Mouse (Mus musculus) liver, embryonic 12.5 days (tissue): ENCODE data around the gene Usp13. TPM values are rescaled to one million over a fixed set of nuclear protein-coding genes. Genes with fewer than 3 reads are reported as not detected.

Experiments
- ATAC-seq: fragments of 200-750 bp; cut with Nextera tagmentation; 2 replicates; pipeline ENCODE4 v1.8.0; 2017; ENCODE audit warnings: moderate number of reproducible peaks, mild to moderate bottlenecking, moderate library complexity
- H3K27ac ChIP-seq: fragments of 300-500 bp; sonication (generic); 2 replicates; pipeline ENCODE4 v1.5.1; 2016; ENCODE audit warnings: mild to moderate bottlenecking
- H3K27me3 ChIP-seq: fragments of 300-500 bp; sonication (generic); replicated peaks from 2 replicates; pipeline ENCODE4 v1.6.1; 2016; ENCODE audit warnings: mild to moderate bottlenecking, moderate library complexity
- H3K36me3 ChIP-seq: fragments of 300-500 bp; sonication (generic); 2 replicates; pipeline ENCODE4 v1.6.1; 2016; ENCODE audit warnings: mild to moderate bottlenecking, moderate library complexity
- H3K4me1 ChIP-seq: fragments of 300-500 bp; sonication (generic); 2 replicates; pipeline ENCODE4 v1.6.1; 2016
- H3K4me2 ChIP-seq: fragments of 300-500 bp; sonication (generic); 2 replicates; pipeline ENCODE4 v1.6.1; 2016; ENCODE audit warnings: mild to moderate bottlenecking, moderate library complexity
- H3K4me3 ChIP-seq: fragments of 300-500 bp; sonication (generic); 2 replicates; pipeline ENCODE4 v1.5.1; 2016; ENCODE audit warnings: mild to moderate bottlenecking, moderate library complexity
- H3K9ac ChIP-seq: fragments of 300-500 bp; sonication (generic); 2 replicates; pipeline ENCODE4 v1.6.1; 2016; ENCODE audit warnings: mild to moderate bottlenecking, moderate library complexity
- H3K9me3 ChIP-seq: fragments of 300-500 bp; sonication (generic); replicated peaks from 2 replicates; pipeline ENCODE4 v1.6.1; 2016; ENCODE audit warnings: mild to moderate bottlenecking, moderate library complexity
- WGBS: fragments of 180-500 bp; shearing (Covaris S2); methylation state at CpG from one replicate; pipeline ENCODE4 v1.1.7; 2016; ENCODE audit not compliant: insufficient replicate concordance; 5-methylcytosine and 5-hydroxymethylcytosine counted together
- polyA plus RNA-seq: library from polyadenylated mRNA; unstranded; fragments of >200 nt; fragmentation: Nextera tagmentation; extraction: Ambion mirVana; gene quantifications from 2 replicates; pipeline ENCODE4 v1.2.1, GENCODE M21; 2016

The Usp13 gene
- polyA plus RNA-seq, 1 experiment from 2014 or later, result 0.74 TPM

DNA sequence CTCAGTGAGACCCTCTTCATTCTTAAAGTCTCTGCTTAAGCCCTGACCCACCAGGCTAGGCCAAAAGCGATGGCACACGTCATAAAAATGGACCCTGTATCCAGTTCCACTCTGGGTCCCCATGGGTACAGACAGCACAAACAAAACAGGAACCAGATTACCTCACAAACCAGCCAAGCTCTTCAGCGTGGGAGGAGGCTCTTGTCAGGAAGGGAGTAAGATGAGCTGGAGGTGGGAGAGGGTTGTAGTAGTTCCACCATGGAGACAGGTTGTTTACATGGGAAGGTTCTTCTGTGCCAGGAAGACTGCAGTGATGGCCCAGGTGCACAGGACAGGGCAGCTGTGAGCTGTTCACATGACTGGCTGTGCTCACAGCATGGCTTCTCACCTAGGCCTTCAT lies 53.7 kb downstream of the Usp13 start:
- Histone ChIP-seq H3K9ac (no peak overlapping the region), H3K27ac (no peak overlapping the region), H3K4me1 (no peaks in the 10 kb centered on the region), H3K27me3 (no peaks in the 10 kb centered on the region), H3K36me3 (no peaks in the 10 kb centered on the region), H3K4me3 (no peak overlapping the region), H3K9me3 (no peaks in the 10 kb centered on the region), H3K4me2 (no peak overlapping the region)
- WGBS, result 69% methylated on average over 3 of the region's 3 CpGs
- no peak for ATAC-seq

DNA sequence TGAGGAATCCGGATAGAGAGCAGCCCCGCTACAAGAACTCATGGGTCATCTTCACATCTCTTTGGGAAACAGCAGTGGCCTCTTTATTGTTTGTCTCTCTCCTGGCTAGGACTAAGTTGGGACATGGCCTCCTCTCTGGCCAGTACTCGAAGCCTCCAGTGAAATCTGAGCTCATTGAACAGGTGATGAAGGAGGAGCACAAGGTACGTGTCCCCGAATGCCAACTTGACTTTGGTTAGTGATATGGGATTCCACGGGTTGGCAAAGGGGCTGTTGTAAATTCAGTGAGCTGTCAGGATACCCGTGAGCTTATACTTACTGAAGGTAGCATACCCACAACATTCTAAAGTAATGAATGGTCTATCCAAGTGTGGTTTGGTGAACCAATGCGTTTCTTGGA lies 69.0 kb downstream of the Usp13 start:
- WGBS, result 68% methylated on average over 8 of the region's 8 CpGs
- Histone ChIP-seq H3K9ac (no peak overlapping the region), H3K36me3 (no peaks in the 10 kb centered on the region), H3K4me3 (no peak overlapping the region), H3K4me1 (no peaks in the 10 kb centered on the region), H3K9me3 (no peaks in the 10 kb centered on the region), H3K4me2 (no peak overlapping the region), H3K27ac (no peak overlapping the region), H3K27me3 (no peaks in the 10 kb centered on the region)
- no peak for ATAC-seq

DNA sequence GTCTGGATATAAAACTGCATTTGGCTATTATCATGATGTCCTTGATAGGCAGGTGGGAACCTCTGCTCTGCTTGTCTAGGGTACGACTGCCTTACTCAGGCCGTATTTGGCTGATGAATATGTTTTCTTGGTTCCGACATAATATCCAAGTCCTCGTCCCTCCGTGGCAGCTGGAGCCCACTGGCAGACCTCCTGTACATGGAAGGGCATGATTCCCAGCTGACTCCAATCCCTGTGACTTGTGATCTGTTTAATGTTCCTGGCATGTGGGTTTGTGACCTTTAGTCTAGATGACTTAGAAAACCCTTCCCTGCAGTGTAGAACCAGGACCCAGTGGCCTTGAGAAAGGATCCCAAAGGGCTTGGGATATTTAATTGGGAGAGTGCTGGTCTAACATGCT lies 71.5 kb downstream of the Usp13 start:
- H3K4me3 ChIP-seq, result no peak overlapping the region
- H3K4me1 ChIP-seq, result no peaks in the 10 kb centered on the region
- H3K27ac ChIP-seq, result no peak overlapping the region
- H3K4me2 ChIP-seq, result no peak overlapping the region
- WGBS, result 77% methylated on average over 5 of the region's 5 CpGs
- no peak for ATAC-seq
- H3K36me3 ChIP-seq, result no peaks in the 10 kb centered on the region
- no peak overlapping the region for H3K9ac ChIP-seq
- H3K9me3 ChIP-seq, result no peaks in the 10 kb centered on the region
- H3K27me3 ChIP-seq, result no peaks in the 10 kb centered on the region

DNA sequence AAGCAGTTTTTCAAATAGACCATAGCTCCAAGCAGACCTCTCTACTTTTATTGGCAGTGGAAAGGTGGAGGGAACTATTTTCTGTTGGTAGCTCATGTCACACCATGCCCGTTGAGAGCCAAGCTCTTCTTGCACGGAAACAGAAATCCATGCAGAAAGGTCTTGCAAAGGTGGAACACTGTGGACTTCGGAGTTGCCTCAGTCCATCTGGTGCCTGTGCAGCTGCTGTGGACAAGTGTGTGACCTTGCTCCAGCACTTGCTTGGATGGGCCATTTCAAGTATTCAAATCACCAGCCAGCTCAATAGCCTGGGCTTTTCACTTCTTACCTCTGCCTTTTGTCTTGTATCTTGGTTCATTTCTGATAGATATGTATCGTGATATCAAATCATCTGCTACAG lies 72.8 kb downstream of the Usp13 start:
- no peaks in the 10 kb centered on the region for H3K9me3 ChIP-seq
- H3K4me3 ChIP-seq, result no peak overlapping the region
- WGBS, result 69% methylated on average over 4 of the region's 4 CpGs
- H3K36me3 ChIP-seq, result no peaks in the 10 kb centered on the region
- H3K4me2 ChIP-seq, result no peak overlapping the region
- no peak overlapping the region for H3K9ac ChIP-seq
- ATAC-seq, result no peak
- H3K4me1 ChIP-seq, result no peaks in the 10 kb centered on the region
- no peak overlapping the region for H3K27ac ChIP-seq
- no peaks in the 10 kb centered on the region for H3K27me3 ChIP-seq

DNA sequence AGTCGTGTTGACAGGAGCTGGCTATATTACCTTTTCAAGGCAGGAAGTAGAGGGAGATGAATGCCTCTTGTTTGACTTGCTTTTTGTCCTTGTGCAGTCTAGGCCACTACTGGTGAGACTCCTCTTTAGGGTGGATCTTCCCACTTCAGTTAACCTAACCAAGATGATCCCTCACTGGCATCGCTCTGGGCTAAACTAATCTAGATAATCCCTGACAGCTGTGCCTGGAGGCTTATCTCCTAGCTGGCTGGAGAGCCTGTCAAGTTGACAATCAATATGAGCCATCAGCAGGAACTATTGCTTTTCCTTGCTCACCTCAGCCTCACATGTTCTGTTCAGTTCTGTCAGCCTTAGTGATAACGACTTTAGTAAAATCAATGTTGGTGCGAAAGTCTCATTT lies 86.1 kb downstream of the Usp13 start:
- Histone ChIP-seq H3K4me3 (no peak overlapping the region), H3K9ac (no peak overlapping the region), H3K4me2 (no peak overlapping the region), H3K36me3 (no peaks in the 10 kb centered on the region), H3K27me3 (no peaks in the 10 kb centered on the region), H3K4me1 (no peaks in the 10 kb centered on the region), H3K9me3 (no peaks in the 10 kb centered on the region), H3K27ac (no peak overlapping the region)
- WGBS, result 49% methylated on average over 4 of the region's 4 CpGs
- ATAC-seq, result no peak

DNA sequence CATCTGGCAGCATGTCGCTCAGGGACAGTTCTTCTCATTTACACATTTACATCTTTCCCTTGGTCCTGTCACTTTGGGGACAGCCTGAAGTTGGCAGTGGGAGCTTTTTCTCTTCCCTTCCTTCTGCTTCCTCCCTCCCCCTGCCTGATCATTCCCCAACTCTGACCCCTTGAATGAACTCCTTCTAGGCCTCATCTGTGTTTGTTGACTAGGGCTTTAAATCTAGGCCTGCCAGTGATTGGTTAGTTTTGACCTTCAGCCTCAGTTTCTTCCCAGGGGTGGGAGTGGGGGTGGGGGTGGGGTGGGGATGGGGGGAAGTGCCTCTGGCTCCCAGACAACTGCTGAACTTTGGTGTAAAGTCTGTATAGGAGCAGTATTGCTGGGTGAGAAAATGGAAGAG lies 87.3 kb downstream of the Usp13 start:
- H3K27me3 ChIP-seq, result no peaks in the 10 kb centered on the region
- H3K36me3 ChIP-seq, result no peaks in the 10 kb centered on the region
- no peaks in the 10 kb centered on the region for H3K4me1 ChIP-seq
- H3K9me3 ChIP-seq, result no peaks in the 10 kb centered on the region
- H3K4me2 ChIP-seq, result no peak overlapping the region
- no peak overlapping the region for H3K4me3 ChIP-seq
- no peak for ATAC-seq
- WGBS, result 55% methylated on average over 1 of the region's 1 CpGs
- H3K27ac ChIP-seq, result no peak overlapping the region
- H3K9ac ChIP-seq, result no peak overlapping the region

DNA sequence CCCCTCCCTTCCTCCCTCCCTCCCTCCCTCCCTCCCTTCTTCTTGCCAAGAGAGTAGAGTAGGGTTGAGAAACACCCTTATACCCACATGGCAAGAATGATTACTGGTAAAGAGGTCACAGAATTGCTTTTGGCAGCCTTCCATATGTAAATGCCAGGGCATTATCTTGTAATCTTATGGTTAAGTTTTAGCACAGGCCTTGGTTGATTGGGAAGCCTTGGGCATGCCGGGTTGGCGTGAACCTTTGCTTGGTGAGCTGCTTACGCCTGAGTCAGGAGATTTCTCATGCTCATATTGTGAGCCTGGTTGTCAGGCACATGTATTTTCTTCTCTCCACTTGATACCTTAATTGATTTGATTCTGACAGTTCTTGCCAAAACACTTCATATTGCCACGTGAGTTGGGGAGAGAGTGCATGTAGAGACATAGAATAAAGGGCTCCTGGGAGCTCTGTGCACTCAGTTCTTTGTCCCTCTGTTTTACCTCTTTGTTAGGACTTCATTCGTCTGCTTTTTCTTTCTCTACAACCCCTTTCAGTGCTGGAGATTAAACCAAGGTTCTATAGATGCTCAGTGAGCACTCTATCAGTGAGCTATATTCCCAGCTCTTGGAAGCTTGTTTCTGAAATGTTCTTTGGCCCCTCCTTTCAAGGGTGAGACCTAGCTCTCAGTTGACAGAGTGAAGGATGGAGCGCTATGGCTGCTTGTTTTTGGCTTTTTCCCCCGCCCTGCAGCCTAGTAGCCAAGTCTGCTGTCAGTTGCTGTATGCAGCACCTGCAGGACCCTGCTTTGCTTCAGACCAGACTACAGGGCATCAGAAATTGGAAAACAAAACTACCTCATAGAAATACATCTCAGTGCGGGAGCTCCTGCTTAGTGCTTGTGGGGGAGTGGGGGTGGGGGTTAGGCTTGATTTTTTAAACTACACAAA lies 88.8 kb downstream of the Usp13 start:
- no peak for ATAC-seq
- no peaks in the 10 kb centered on the region for H3K4me1 ChIP-seq
- H3K9me3 ChIP-seq, result no peaks in the 10 kb centered on the region
- H3K27ac ChIP-seq, result no peak overlapping the region
- no peaks in the 10 kb centered on the region for H3K27me3 ChIP-seq
- no peaks in the 10 kb centered on the region for H3K36me3 ChIP-seq
- H3K4me2 ChIP-seq, result no peak overlapping the region
- 63% methylated on average over 8 of the region's 8 CpGs for WGBS
- no peak overlapping the region for H3K9ac ChIP-seq
- no peak overlapping the region for H3K4me3 ChIP-seq

DNA sequence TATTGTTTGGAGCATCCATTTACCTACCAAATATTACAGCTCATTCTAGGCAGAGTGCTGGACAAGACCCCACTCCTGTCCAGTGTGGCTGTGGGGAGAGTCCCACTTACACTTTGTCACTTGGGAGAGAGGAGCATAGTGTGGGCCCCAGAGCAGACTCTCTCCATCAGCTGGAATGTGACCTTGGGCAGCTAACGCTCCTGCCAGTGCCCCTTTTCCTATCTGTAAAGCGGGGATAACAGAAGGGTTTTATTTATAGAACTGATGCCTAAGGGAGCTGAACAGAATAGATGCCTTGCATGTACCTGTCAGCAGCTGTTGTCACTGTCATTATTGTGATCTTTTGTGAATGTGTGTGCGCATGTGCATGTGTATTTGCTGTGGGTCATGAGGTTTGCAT lies 91.1 kb downstream of the Usp13 start:
- H3K4me3 ChIP-seq, result no peak overlapping the region
- no peaks in the 10 kb centered on the region for H3K27me3 ChIP-seq
- H3K4me1 ChIP-seq, result no peaks in the 10 kb centered on the region
- H3K27ac ChIP-seq, result no peak overlapping the region
- no peak for ATAC-seq
- H3K9ac ChIP-seq, result no peak overlapping the region
- no peaks in the 10 kb centered on the region for H3K9me3 ChIP-seq
- WGBS, result 63% methylated on average over 3 of the region's 3 CpGs
- H3K4me2 ChIP-seq, result no peak overlapping the region
- H3K36me3 ChIP-seq, result no peaks in the 10 kb centered on the region

DNA sequence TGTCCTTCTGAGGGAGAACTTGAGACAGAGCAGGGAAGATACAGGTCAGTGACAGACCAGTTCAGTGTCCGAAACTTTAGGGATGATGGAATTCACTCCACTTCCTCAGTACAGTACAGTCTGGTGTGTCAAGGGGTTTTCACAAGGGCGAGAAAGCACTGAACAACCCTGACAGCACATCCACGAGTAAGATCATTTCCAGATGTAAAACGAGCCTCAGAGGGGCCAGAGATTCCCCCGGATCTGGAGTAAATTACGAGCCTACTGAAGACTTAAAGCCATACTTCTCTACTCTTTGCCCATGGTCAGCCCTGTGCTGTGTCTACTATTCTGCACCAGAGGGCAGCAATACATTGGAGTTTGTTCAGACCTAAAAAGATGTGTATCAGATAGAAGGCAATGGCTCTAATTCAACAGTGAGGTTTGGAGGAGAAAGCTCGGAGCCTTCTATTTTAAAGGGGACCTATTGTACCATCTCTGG lies 92.8 kb downstream of the Usp13 start:
- no peak overlapping the region for H3K9ac ChIP-seq
- H3K36me3 ChIP-seq, result no peaks in the 10 kb centered on the region
- 65% methylated on average over 7 of the region's 7 CpGs for WGBS
- H3K4me2 ChIP-seq, result no peak overlapping the region
- no peak overlapping the region for H3K4me3 ChIP-seq
- no peaks in the 10 kb centered on the region for H3K4me1 ChIP-seq
- H3K9me3 ChIP-seq, result no peaks in the 10 kb centered on the region
- H3K27me3 ChIP-seq, result no peaks in the 10 kb centered on the region
- no peak overlapping the region for H3K27ac ChIP-seq
- ATAC-seq, result no peak

DNA sequence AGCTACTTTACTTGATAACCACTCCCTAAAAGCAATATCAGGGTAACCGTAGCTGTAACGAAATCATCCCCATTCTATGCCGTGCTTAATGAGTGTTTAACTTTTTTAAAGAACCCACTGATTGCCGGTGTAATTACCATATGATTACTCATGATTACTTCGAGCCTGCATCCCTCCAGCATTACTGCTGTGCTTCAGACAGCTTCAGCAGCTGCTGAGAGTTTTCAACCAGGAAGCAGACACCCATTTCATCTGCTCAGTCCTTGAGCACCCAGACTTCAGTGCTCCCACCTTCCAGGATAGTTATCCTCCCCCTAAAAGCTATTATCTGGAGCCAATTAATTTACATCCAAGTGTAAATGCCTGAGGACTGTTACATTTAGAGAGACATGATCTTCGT lies 106.8 kb downstream of the Usp13 start:
- Histone ChIP-seq H3K4me2 (no peak overlapping the region), H3K4me3 (no peak overlapping the region), H3K36me3 (no peaks in the 10 kb centered on the region), H3K27ac (no peak overlapping the region), H3K27me3 (no peaks in the 10 kb centered on the region), H3K9ac (no peak overlapping the region), H3K4me1 (no peaks in the 10 kb centered on the region), H3K9me3 (peaks cover 2% of the 10 kb centered on the region; the same call in 1 of the 2 replicates)
- 68% methylated on average over 6 of the region's 6 CpGs for WGBS
- no peak for ATAC-seq

DNA sequence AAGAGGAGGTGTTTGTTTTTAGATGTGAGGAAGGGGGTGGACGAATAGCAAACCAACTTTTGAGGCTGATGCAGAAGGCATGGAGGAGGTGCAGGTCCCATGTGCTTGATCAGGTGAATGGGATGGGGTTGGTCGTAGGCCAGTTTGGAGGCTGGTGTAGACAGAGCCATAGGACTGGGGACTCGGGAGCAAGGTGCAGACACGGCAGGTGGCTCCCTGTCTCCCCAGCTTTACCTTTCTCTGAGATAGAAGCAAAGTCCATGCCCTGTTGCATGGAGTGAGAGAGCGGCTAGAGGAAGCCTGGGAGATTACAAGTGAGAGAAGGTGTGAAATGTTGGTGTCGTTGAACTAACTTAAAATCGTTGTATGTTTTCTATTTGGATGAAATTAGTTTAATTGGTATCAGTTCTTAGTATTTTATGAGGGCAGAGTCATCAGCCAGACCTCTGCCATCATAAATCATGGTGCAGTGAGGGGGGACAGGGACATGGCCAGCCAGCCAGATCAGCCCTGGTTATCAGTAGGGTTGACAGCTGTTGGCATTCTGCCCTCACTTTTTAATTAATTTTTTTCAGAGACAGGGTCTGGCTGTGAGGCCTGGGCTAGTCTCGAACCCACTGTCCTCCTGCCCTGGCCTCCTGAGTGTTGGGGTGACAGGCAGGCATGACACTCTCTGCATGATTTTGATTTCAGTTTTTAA lies 122.6 kb downstream of the Usp13 start:
- Histone ChIP-seq H3K4me3 (no peak overlapping the region), H3K9me3 (no peaks in the 10 kb centered on the region), H3K4me2 (no peak overlapping the region), H3K27me3 (no peaks in the 10 kb centered on the region), H3K4me1 (no peaks in the 10 kb centered on the region), H3K36me3 (no peaks in the 10 kb centered on the region), H3K27ac (no peak overlapping the region), H3K9ac (no peak overlapping the region)
- 53% methylated on average over 8 of the region's 8 CpGs for WGBS
- ATAC-seq, result no peak; the same call in 1 of the 2 replicates

DNA sequence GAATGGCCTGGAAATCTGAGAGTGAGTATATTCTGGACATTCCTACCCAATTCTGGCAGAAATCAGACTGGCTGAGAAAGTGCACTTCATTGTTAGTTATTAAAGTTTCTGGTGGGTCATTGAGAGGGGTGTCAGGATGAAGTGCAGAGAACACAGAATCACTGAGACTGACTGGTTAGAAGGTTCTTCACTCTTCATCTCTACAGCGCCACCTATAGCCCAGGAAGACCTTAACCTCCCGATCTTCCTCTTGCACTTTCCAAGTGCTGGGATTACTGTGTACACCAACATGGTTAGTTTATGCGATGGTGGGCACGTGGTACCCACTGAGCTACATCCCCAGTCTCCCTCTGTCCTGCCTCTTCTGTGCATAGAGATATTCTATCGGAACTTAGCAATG lies 130.1 kb downstream of the Usp13 start:
- no peak overlapping the region for H3K9ac ChIP-seq
- H3K4me1 ChIP-seq, result no peaks in the 10 kb centered on the region
- H3K27ac ChIP-seq, result no peak overlapping the region
- no peak overlapping the region for H3K4me3 ChIP-seq
- H3K27me3 ChIP-seq, result no peaks in the 10 kb centered on the region
- no peaks in the 10 kb centered on the region for H3K9me3 ChIP-seq
- ATAC-seq, result no peak
- no peaks in the 10 kb centered on the region for H3K36me3 ChIP-seq
- WGBS, result 75% methylated on average over 5 of the region's 5 CpGs
- no peak overlapping the region for H3K4me2 ChIP-seq
